Mouse (Mus musculus) liver, adult (tissue): ENCODE results near the gene Itpkb.

Experiments
- GATA4 ChIP-seq: IDR thresholded peaks from 2 replicates; pipeline ENCODE4 v1.6.1; 2014; ENCODE audit warnings: mild to moderate bottlenecking, low read length; ENCODE audit not compliant: insufficient replicate concordance

Gene Itpkb

GRCm38 (mm10) chr1:180330707-180331545 is 641 bp downstream of the Itpkb start:
- TF ChIP-seq GATA4, result no peak

- no peak for TF ChIP-seq GATA4
Measured at GRCm38 (mm10) chr1:180331546-180332075, 1.3 kb downstream of the Itpkb start.

- TF ChIP-seq GATA4, result no peak
Measured at GRCm38 (mm10) chr1:180332076-180332927, 2.0 kb downstream of the Itpkb start.

GRCm38 (mm10) chr1:180332928-180333440 is 2.7 kb downstream of the Itpkb start:
- TF ChIP-seq GATA4, result no peak

- no peak for TF ChIP-seq GATA4
Measured at GRCm38 (mm10) chr1:180333588-180333987, 3.3 kb downstream of the Itpkb start.

GRCm38 (mm10) chr1:180334541-180334940 is 4.3 kb downstream of the Itpkb start:
- no peak for TF ChIP-seq GATA4

GRCm38 (mm10) chr1:180335513-180336375 is 5.5 kb downstream of the Itpkb start:
- TF ChIP-seq GATA4, result no peak

- TF ChIP-seq GATA4, result no peak
Measured at GRCm38 (mm10) chr1:180338358-180338757, 8.1 kb downstream of the Itpkb start.

- TF ChIP-seq GATA4, result no peak
Measured at GRCm38 (mm10) chr1:180339143-180339542, 8.9 kb downstream of the Itpkb start.

GRCm38 (mm10) chr1:180342944-180343343 is 12.7 kb downstream of the Itpkb start:
- peak; percentile 80; the same call in 1 of the 2 replicates for TF ChIP-seq GATA4

GRCm38 (mm10) chr1:180343434-180344210 is 13.3 kb downstream of the Itpkb start:
- 0 out of 2 replicates have a peak, but pooled peaks have one; percentile 10 for TF ChIP-seq GATA4

- no peak for TF ChIP-seq GATA4
Measured at GRCm38 (mm10) chr1:180345098-180345497, 14.8 kb downstream of the Itpkb start.

- TF ChIP-seq GATA4, result no peak
Measured at GRCm38 (mm10) chr1:180347059-180347458, 16.8 kb downstream of the Itpkb start.

GRCm38 (mm10) chr1:180347907-180348306 is 17.6 kb downstream of the Itpkb start:
- no peak for TF ChIP-seq GATA4

GRCm38 (mm10) chr1:180349090-180349489 is 18.8 kb downstream of the Itpkb start:
- TF ChIP-seq GATA4, result no peak
